Mouse (Mus musculus): ENCODE results near the gene Tex14.

- TF ChIP-seq CTCF (conservative IDR thresholded peaks at IDR 0.05; ENCODE audit: insufficient read depth, insufficient read length, low read depth, low read length) (no peak), POLR2A (IDR thresholded peaks at IDR 0.05; ENCODE audit: low read depth, low read length) (no peak)
Observed at GRCm38 (mm10) chr11:87359262-87359612, 45.6 kb upstream of the Tex14 start.
